Mouse (Mus musculus): ENCODE results near the gene Hmcn2. TPM values are rescaled to one million over a fixed set of nuclear protein-coding genes. Genes with fewer than 3 reads are reported as not detected.

The Hmcn2 gene
- polyA plus RNA-seq, 1 experiment from 2014 or later = 5.5 TPM

DNA sequence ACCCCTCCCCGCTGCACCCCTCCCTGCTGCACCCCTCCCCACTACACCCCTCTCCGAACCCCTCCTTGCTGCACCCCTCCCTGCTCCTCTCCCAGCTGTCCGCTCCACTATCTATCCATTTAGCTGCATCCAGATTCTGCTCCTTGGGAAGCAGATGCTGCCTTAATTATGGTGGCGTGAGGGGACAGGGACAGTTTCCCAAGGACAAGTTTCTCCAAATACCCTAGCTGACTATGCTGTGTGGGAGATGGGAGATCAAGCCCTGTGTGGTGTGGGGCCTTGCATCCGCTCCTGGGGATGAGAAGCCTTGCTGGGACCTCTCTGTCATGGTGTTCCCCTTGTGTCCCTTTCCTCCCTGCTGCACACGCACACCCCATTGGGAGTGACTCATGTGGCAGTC, 39.2 kb upstream of the Hmcn2 start:
- Histone ChIP-seq H3K27ac (ENCODE audit: low read depth, low read length) (no peak overlapping the region), H3K9ac (ENCODE audit: low read depth, low read length) (no peak overlapping the region), H3K4me2 (replicated peaks; ENCODE audit: low read depth) (no peak overlapping the region), H3K9me3 (ENCODE audit: control insufficient read depth) (no peaks in the 10 kb centered on the region), H3K36me3 (ENCODE audit: control insufficient read depth, insufficient read depth) (no peaks in the 10 kb centered on the region), H3K27me3 (replicated peaks; ENCODE audit: control insufficient read depth, insufficient read depth, low read length) (no peaks in the 10 kb centered on the region), H3K4me3 (ENCODE audit: low read depth, low read length) (no peak overlapping the region), H3K4me1 (replicated peaks; ENCODE audit: control insufficient read depth, insufficient read depth, low read length) (no peaks in the 10 kb centered on the region)
- no peak for ATAC-seq
- 88% methylated on average over 6 of the region's 6 CpGs for WGBS
- TF ChIP-seq CTCF (IDR thresholded peaks at IDR 0.05; ENCODE audit: low read depth) = no peak

DNA sequence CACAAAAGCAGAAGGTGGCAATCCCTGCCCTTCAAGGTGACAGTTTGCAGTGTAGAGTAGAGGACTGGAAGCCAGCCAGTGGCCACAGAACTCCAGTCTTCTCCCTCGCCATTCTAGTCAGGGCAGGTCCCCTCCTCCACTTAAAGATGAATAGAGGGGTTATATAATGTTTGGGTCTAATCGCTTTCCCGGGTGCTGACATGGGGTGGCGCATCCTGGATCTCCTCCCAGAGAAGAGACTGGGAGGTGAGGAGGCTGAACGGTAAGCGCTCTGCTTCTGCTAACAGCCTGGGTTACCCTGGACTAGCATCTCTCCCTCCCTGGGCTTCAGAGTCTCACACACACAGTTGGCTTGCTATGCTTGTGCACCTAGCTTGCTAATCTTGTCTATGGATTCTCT, 36.4 kb upstream of the Hmcn2 start:
- Histone ChIP-seq H3K27ac (ENCODE audit: low read depth, low read length) (no peak overlapping the region), H3K36me3 (ENCODE audit: control insufficient read depth, insufficient read depth) (peaks cover 8% of the 10 kb centered on the region; the same call in 1 of the 2 replicates)

DNA sequence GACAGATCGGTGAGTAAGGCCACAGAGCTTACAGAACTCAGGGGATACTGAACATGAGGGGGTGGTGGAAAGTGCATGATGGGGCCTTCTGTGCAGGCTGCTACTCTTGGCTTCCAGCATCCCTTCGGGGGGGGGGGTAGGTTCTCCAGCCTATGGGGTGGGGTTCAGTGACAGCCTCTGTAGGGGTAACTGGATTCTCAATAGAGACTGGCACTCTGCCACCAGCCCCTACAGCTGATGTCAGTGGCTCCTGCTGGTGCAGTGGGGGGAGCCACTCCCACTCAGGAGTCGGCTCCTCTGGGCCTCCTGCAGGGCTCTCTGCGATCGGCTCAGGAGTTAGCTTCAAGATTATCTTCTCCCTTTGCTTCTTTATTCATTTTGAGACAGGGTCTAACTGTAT, 35.7 kb upstream of the Hmcn2 start:
- Histone ChIP-seq H3K9me3 (ENCODE audit: control insufficient read depth) (no peaks in the 10 kb centered on the region), H3K36me3 (ENCODE audit: control insufficient read depth, insufficient read depth) (peaks cover 8% of the 10 kb centered on the region; the same call in 1 of the 2 replicates), H3K4me2 (replicated peaks; ENCODE audit: low read depth) (no peak overlapping the region), H3K4me1 (replicated peaks; ENCODE audit: control insufficient read depth, insufficient read depth, low read length) (no peaks in the 10 kb centered on the region), H3K4me3 (ENCODE audit: low read depth, low read length) (no peak overlapping the region), H3K27ac (ENCODE audit: low read depth, low read length) (no peak overlapping the region), H3K9ac (ENCODE audit: low read depth, low read length) (no peak overlapping the region), H3K27me3 (replicated peaks; ENCODE audit: control insufficient read depth, insufficient read depth, low read length) (no peaks in the 10 kb centered on the region)
- no peak for TF ChIP-seq CTCF (IDR thresholded peaks at IDR 0.05; ENCODE audit: low read depth)
- no peak for ATAC-seq
- 86% methylated on average over 5 of the region's 5 CpGs for WGBS

More for the DNA sequence above, 36.4 kb upstream of the Hmcn2 start:
- Histone ChIP-seq H3K9me3 (ENCODE audit: control insufficient read depth) (no peaks in the 10 kb centered on the region), H3K4me2 (replicated peaks; ENCODE audit: low read depth) (no peak overlapping the region), H3K9ac (ENCODE audit: low read depth, low read length) (no peak overlapping the region), H3K27me3 (replicated peaks; ENCODE audit: control insufficient read depth, insufficient read depth, low read length) (no peaks in the 10 kb centered on the region), H3K4me3 (ENCODE audit: low read depth, low read length) (no peak overlapping the region), H3K4me1 (replicated peaks; ENCODE audit: control insufficient read depth, insufficient read depth, low read length) (no peaks in the 10 kb centered on the region)
- ATAC-seq = no peak
- 82% methylated on average over 6 of the region's 6 CpGs for WGBS
- no peak for TF ChIP-seq CTCF (IDR thresholded peaks at IDR 0.05; ENCODE audit: low read depth)

- H3K9ac ChIP-seq (ENCODE audit: low read depth, low read length) = no peak overlapping the region
- H3K27me3 ChIP-seq (replicated peaks; ENCODE audit: control insufficient read depth, insufficient read depth, low read length) = no peaks in the 10 kb centered on the region
- TF ChIP-seq CTCF (IDR thresholded peaks at IDR 0.05; ENCODE audit: low read depth) = no peak
- no peaks in the 10 kb centered on the region for H3K9me3 ChIP-seq (ENCODE audit: control insufficient read depth)
- H3K27ac ChIP-seq (ENCODE audit: low read depth, low read length) = no peak overlapping the region
- WGBS = 85% methylated on average over 8 of the region's 8 CpGs
- peaks cover 12% of the 10 kb centered on the region; the same call in 1 of the 2 replicates for H3K36me3 ChIP-seq (ENCODE audit: control insufficient read depth, insufficient read depth)
- no peak for ATAC-seq
- H3K4me3 ChIP-seq (ENCODE audit: low read depth, low read length) = no peak overlapping the region
- no peak overlapping the region for H3K4me2 ChIP-seq (replicated peaks; ENCODE audit: low read depth)
- no peaks in the 10 kb centered on the region for H3K4me1 ChIP-seq (replicated peaks; ENCODE audit: control insufficient read depth, insufficient read depth, low read length)
Measured at GRCm38 (mm10) chr2:31281138-31281537, 33.1 kb upstream of the Hmcn2 start.

DNA sequence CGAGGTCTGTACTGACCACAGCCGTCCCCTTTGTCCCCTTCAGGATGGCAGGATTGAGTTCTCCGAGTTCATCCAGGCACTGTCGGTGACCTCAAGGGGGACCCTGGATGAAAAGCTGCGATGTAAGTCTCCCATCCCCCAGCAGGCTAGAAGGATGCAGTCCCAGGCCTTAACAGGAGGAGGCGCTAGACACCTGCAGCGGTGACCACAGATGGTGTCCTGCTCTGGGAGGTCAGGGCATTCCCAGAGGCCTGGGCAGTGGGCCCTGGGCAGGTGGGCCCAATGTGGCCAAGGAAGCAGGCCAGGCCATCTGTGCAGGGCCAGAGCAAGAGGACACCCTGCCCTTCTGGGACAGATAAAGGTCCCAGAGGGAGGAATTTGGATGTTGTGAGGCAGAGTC, 31.9 kb upstream of the Hmcn2 start:
- 56% methylated on average over 7 of the region's 7 CpGs for WGBS
- TF ChIP-seq CTCF (IDR thresholded peaks at IDR 0.05; ENCODE audit: low read depth) = peak; percentile 62

DNA sequence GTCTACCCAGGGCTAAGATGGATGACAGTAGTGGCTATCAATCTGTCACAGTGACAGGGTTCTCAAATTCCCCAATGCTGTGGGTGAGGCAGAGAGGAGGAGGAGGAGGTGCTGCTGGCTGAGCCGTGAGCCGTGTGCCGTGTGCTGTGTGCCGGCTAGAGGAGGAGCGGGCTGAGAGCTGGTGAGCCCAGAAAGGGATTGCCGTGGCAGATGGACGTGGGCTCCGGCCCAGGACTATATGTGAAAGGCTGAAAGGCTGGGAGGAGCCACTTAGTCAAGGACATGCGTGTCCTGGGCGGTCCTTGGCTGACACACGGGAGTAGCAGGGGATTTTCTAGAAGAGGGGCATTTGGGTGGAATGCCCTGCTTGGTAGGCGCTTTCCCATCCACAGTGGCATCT, 31.3 kb upstream of the Hmcn2 start:
- 97% methylated on average over 12 of the region's 12 CpGs for WGBS
- Histone ChIP-seq H3K4me1 (replicated peaks; ENCODE audit: control insufficient read depth, insufficient read depth, low read length) (no peaks in the 10 kb centered on the region), H3K9me3 (ENCODE audit: control insufficient read depth) (no peaks in the 10 kb centered on the region), H3K27me3 (replicated peaks; ENCODE audit: control insufficient read depth, insufficient read depth, low read length) (no peaks in the 10 kb centered on the region), H3K4me2 (replicated peaks; ENCODE audit: low read depth) (no peak overlapping the region), H3K27ac (ENCODE audit: low read depth, low read length) (no peak overlapping the region), H3K36me3 (ENCODE audit: control insufficient read depth, insufficient read depth) (peaks cover 13% of the 10 kb centered on the region; the same call in 1 of the 2 replicates), H3K4me3 (ENCODE audit: low read depth, low read length) (no peak overlapping the region), H3K9ac (ENCODE audit: low read depth, low read length) (no peak overlapping the region)
- no peak for TF ChIP-seq CTCF (IDR thresholded peaks at IDR 0.05; ENCODE audit: low read depth)
- no peak for ATAC-seq

More for the DNA sequence above, 31.9 kb upstream of the Hmcn2 start:
- no peak overlapping the region for H3K27ac ChIP-seq (ENCODE audit: low read depth, low read length)
- ATAC-seq = no peak
- H3K9me3 ChIP-seq (ENCODE audit: control insufficient read depth) = no peaks in the 10 kb centered on the region
- H3K4me1 ChIP-seq (replicated peaks; ENCODE audit: control insufficient read depth, insufficient read depth, low read length) = no peaks in the 10 kb centered on the region
- no peak overlapping the region for H3K4me2 ChIP-seq (replicated peaks; ENCODE audit: low read depth)
- H3K4me3 ChIP-seq (ENCODE audit: low read depth, low read length) = no peak overlapping the region
- H3K36me3 ChIP-seq (ENCODE audit: control insufficient read depth, insufficient read depth) = peaks cover 13% of the 10 kb centered on the region; the same call in 1 of the 2 replicates
- H3K27me3 ChIP-seq (replicated peaks; ENCODE audit: control insufficient read depth, insufficient read depth, low read length) = no peaks in the 10 kb centered on the region
- no peak overlapping the region for H3K9ac ChIP-seq (ENCODE audit: low read depth, low read length)

DNA sequence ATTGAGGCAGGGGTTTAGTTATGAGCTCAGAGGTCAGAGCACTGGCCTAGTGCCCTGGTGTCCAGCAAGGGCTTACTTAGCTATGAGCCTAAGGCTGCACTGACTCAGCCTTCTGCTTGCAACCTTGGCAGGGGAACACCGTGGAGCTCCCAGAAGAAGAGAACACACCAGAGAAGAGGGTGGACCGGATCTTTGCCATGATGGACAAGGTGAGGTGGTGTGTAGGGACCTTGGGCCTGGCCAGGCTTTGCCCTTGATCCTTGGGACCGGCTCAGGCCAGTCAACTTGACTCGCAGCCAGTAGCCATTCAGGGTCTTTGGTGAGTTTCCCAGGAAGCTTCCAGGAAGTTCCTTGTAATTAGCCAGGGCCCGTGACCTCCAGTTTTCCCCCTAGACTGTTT, 29.7 kb upstream of the Hmcn2 start:
- WGBS = 74% methylated on average over 5 of the region's 5 CpGs
- no peak overlapping the region for H3K4me2 ChIP-seq (replicated peaks; ENCODE audit: low read depth)
- no peaks in the 10 kb centered on the region for H3K27me3 ChIP-seq (replicated peaks; ENCODE audit: control insufficient read depth, insufficient read depth, low read length)
- H3K36me3 ChIP-seq (ENCODE audit: control insufficient read depth, insufficient read depth) = peaks cover 13% of the 10 kb centered on the region; the same call in 1 of the 2 replicates
- no peak overlapping the region for H3K4me3 ChIP-seq (ENCODE audit: low read depth, low read length)
- ATAC-seq = no peak
- H3K4me1 ChIP-seq (replicated peaks; ENCODE audit: control insufficient read depth, insufficient read depth, low read length) = no peaks in the 10 kb centered on the region
- TF ChIP-seq CTCF (IDR thresholded peaks at IDR 0.05; ENCODE audit: low read depth) = no peak
- no peaks in the 10 kb centered on the region for H3K9me3 ChIP-seq (ENCODE audit: control insufficient read depth)
- H3K27ac ChIP-seq (ENCODE audit: low read depth, low read length) = no peak overlapping the region
- H3K9ac ChIP-seq (ENCODE audit: low read depth, low read length) = no peak overlapping the region
